Mouse (Mus musculus): Measurements from ENCODE around the gene Ppox.

GRCm38 (mm10) chr1:171263666-171264461 is 17.1 kb downstream of the Ppox start:
- TF ChIP-seq CTCF (IDR thresholded peaks at IDR 0.05; ENCODE audit: low read depth) (peak; percentile 67), EP300 (IDR thresholded peaks at IDR 0.05; ENCODE audit: low read depth) (no peak)
